Mouse (Mus musculus) erythroblast, embryonic 14.5 days (primary cell): ENCODE measurements around the gene 4931406C07Rik.

Experiments
- GATA1 ChIP-seq: IDR thresholded peaks from 2 replicates; pipeline ENCODE4 v1.6.1; 2012; ENCODE audit warnings: low read length, inconsistent platforms, mixed read lengths
- TAL1 ChIP-seq: IDR thresholded peaks from 3 replicates; pipeline ENCODE4 v1.6.1; 2012; ENCODE audit warnings: low read length, inconsistent platforms, mixed read lengths

GRCm38 (mm10) chr9:15235986-15236385 lies 70.3 kb downstream of the 4931406C07Rik start:
- TF ChIP-seq GATA1 (no peak), TAL1 (no peak)
